Mouse (Mus musculus) gastrocnemius, adult 2 months (tissue): ENCODE data around the gene Tjap1. TPM values are rescaled to one million over a fixed set of nuclear protein-coding genes. Genes with fewer than 3 reads are reported as not detected.

Source experiments
- DNase-seq: peaks from one replicate; pipeline ENCODE4 v3.0.0; 2022
- H3K27ac ChIP-seq: fragments of 200-600 bp; 2 replicates; pipeline ENCODE4 v1.8.1; 2022; ENCODE audit warnings: mild to moderate bottlenecking
- H3K4me3 ChIP-seq: fragments of 200-600 bp; 2 replicates; pipeline ENCODE4 v1.8.1; 2022; ENCODE audit warnings: mild to moderate bottlenecking, moderate library complexity
- CTCF ChIP-seq: fragments of 200-600 bp; IDR thresholded peaks from 2 replicates; pipeline ENCODE4 v1.8.1; 2022; ENCODE audit warnings: antibody characterized with exemption, mild to moderate bottlenecking, moderate library complexity
- intact Hi-C: fragments of 180-260 bp; cut with DNase I; formaldehyde crosslinking; loops from one replicate; pipeline ENCODE4 v1.15.1; 2025
- total RNA-seq, 2 experiments: library from RNA; stranded (reverse); gene quantifications; 2 replicates each; pipeline ENCODE4 v1.2.3; 2021

Tjap1 gene
- total RNA-seq, 2 experiments from 2014 or later, result 37.2 to 43.8 TPM

GRCm38 (mm10) chr17:46301892-46302291 is 19.1 kb upstream of the Tjap1 start:
- DNase-seq, result no peak
- intact Hi-C loops, result no loop called here
- Histone ChIP-seq H3K27ac (no peak overlapping the region; the same call in 1 of the 2 replicates), H3K4me3 (no peak overlapping the region)
- no peak for TF ChIP-seq CTCF

- H3K4me3 ChIP-seq, result peak overlapping the region; percentile 78
- intact Hi-C loops, result loop anchor here (1.0 kb wide), 1 partner anchor 32 kb away; no protein-coding TSS in a partner anchor
- peak overlapping the region; percentile 6; the same call in 1 of the 2 replicates for H3K27ac ChIP-seq
These were observed 15.5 kb upstream of the Tjap1 start for GRCm38 (mm10) chr17:46298220-46298913.

GRCm38 (mm10) chr17:46297364-46298219 is 14.8 kb upstream of the Tjap1 start, which contains the start of gene Dlk2:
Dlk2 (plus strand) TSS chr17:46297421.
- Histone ChIP-seq H3K4me3 (peak within 1 kb of the TSS; percentile 78), H3K27ac (peak within 1 kb of the TSS; percentile 6; the same call in 1 of the 2 replicates)
- TF ChIP-seq CTCF, result no peak
- intact Hi-C loops, result loop anchor here (1.0 kb wide), 1 partner anchor 31 kb away; no protein-coding TSS in a partner anchor
- DNase-seq, result peak; percentile 16

More at GRCm38 (mm10) chr17:46298220-46298913, 15.5 kb upstream of the Tjap1 start:
- DNase-seq, result peak; percentile 89
- TF ChIP-seq CTCF, result no peak; the same call in none of the 2 replicates

GRCm38 (mm10) chr17:46297028-46297363 is 14.2 kb upstream of the Tjap1 start:
- intact Hi-C loops, result no loop called here
- TF ChIP-seq CTCF, result no peak
- no peak overlapping the region for H3K27ac ChIP-seq
- no peak for DNase-seq
- peak overlapping the region; percentile 78 for H3K4me3 ChIP-seq

- no peak for DNase-seq
- intact Hi-C loops, result no loop called here
- no peak overlapping the region for H3K27ac ChIP-seq
- no peak overlapping the region for H3K4me3 ChIP-seq
- TF ChIP-seq CTCF, result no peak
These were observed 13.8 kb upstream of the Tjap1 start for GRCm38 (mm10) chr17:46296601-46297000.

GRCm38 (mm10) chr17:46287678-46288095 is 4.9 kb upstream of the Tjap1 start:
- intact Hi-C loops, result no loop called here
- no peak for TF ChIP-seq CTCF
- H3K27ac ChIP-seq, result peak overlapping the region; percentile 67
- H3K4me3 ChIP-seq, result no peak overlapping the region
- peak; percentile 62 for DNase-seq

- intact Hi-C loops, result no loop called here
- H3K4me3 ChIP-seq, result no peak overlapping the region
- H3K27ac ChIP-seq, result no peak overlapping the region
- no peak for DNase-seq
- TF ChIP-seq CTCF, result no peak
These were observed 2.6 kb upstream of the Tjap1 start for GRCm38 (mm10) chr17:46285407-46285806.

- no peak overlapping the region for H3K4me3 ChIP-seq
- H3K27ac ChIP-seq, result peak overlapping the region; percentile 40; the same call in 1 of the 2 replicates
- TF ChIP-seq CTCF, result no peak
- DNase-seq, result peak; percentile 27
- intact Hi-C loops, result no loop called here
These were observed 1.8 kb upstream of the Tjap1 start for GRCm38 (mm10) chr17:46284653-46285052.

- no peak for DNase-seq
- H3K27ac ChIP-seq, result no peak overlapping the region
- H3K4me3 ChIP-seq, result no peak overlapping the region
- intact Hi-C loops, result no loop called here
- no peak for TF ChIP-seq CTCF
These were observed 1.1 kb upstream of the Tjap1 start for GRCm38 (mm10) chr17:46283911-46284310.

GRCm38 (mm10) chr17:46283140-46283539 is 314 bp upstream of the Tjap1 start:
- DNase-seq, result no peak
- TF ChIP-seq CTCF, result no peak
- peak overlapping the region; percentile 75 for H3K4me3 ChIP-seq
- peak overlapping the region; percentile 92 for H3K27ac ChIP-seq
- intact Hi-C loops, result no loop called here

GRCm38 (mm10) chr17:46278011-46278765 is 4.6 kb downstream of the Tjap1 start:
- Histone ChIP-seq H3K4me3 (peak overlapping the region; percentile 23; the same call in 1 of the 2 replicates), H3K27ac (peak overlapping the region; percentile 88)
- intact Hi-C loops, result no loop called here
- peak; percentile 31 for DNase-seq
- no peak for TF ChIP-seq CTCF

GRCm38 (mm10) chr17:46277586-46277985 is 5.2 kb downstream of the Tjap1 start:
- Histone ChIP-seq H3K4me3 (peak overlapping the region; percentile 13), H3K27ac (peak overlapping the region; percentile 88)
- intact Hi-C loops, result no loop called here
- TF ChIP-seq CTCF, result no peak
- peak; percentile 57 for DNase-seq

GRCm38 (mm10) chr17:46275506-46275905 is 7.3 kb downstream of the Tjap1 start:
- peak overlapping the region; percentile 88 for H3K27ac ChIP-seq
- intact Hi-C loops, result no loop called here
- no peak overlapping the region for H3K4me3 ChIP-seq
- no peak for DNase-seq
- TF ChIP-seq CTCF, result no peak
